Mouse (Mus musculus): ENCODE results near the gene Palld.

GRCm38 (mm10) chr8:61487597-61488156, 414.8 kb downstream of the Palld start, which contains the start of gene Cbr4:
- TF ChIP-seq FLI1 (IDR thresholded peaks at IDR 0.05; ENCODE audit: low read length) (no peak), GATA1 (IDR thresholded peaks at IDR 0.05; ENCODE audit: borderline replicate concordance, low read length) (no peak)
